Comparison of ENCODE assay signal across 13 mouse cellular contexts in the genomic region with DNA sequence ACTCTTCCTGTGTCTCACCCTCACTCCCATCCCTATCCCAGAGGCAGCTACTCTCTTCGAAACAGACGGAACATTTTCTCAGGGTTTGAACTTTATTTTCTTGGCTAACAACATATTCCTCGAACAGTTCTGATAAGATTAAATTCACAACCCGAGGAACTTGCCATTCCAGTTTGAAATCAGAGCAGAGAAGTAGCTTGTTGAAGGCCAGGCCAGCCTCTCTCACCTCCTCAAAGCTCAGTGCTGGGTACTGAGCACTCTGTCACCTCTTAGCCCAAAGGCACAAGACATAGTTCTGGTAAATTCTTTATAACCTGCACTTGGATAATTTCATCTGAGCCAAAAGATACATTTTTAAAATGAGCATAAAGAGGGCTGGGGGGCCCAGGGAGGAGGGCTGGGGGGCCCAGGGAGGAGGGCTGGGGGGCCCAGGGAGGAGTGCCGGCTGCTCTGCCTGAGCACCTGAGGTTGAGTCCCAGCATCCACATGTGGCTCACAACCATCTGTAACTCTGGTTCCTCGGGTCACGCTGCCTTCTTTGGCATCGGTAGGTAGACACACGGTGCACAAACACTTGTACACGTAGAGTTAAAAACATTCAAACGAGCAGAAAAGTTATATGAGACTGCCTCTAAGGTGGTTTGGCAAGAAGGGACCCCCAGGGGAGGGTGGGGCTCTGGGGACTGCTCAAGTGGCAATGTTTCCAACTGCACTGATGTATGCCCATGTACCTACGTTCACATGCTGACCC.
DNase-seq lines count a peak whose midpoint lies in the region; ATAC-seq lines count a peak whose summit lies in the region.
"Had no signal": no experiment of that assay in that cellular context is flagged by ENCODE, and none has a peak within 500 bp of the region (broad histone marks: within the 10 kb centered on the region; RNA-seq: fewer than 3 reads in every experiment).

No protein-coding gene starts in this region.

- H3K36me3 ChIP-seq in heart, embryonic 15.5 days: no peaks in the 10 kb centered on the region
- no peaks in the 10 kb centered on the region for H3K36me3 ChIP-seq in lung, embryonic 16.5 days (ENCODE audit: control insufficient read depth, insufficient read depth, low read length)
- H3K36me3 ChIP-seq: hindbrain, embryonic 12.5 days; limb, embryonic 13.5 days had no signal

- no peaks in the 10 kb centered on the region for H3K9me3 ChIP-seq in heart, embryonic 15.5 days (replicated peaks)
- H3K9me3 ChIP-seq in lung, embryonic 16.5 days (ENCODE audit: control insufficient read depth, low read length): no peaks in the 10 kb centered on the region
- H3K9me3 ChIP-seq: hindbrain, embryonic 12.5 days; limb, embryonic 13.5 days had no signal

- no peaks in the 10 kb centered on the region for H3K27me3 ChIP-seq in heart, embryonic 15.5 days
- H3K27me3 ChIP-seq in lung, embryonic 16.5 days (ENCODE audit: control insufficient read depth, insufficient read depth, low read depth, low read length): no peaks in the 10 kb centered on the region
- H3K27me3 ChIP-seq: hindbrain, embryonic 12.5 days; limb, embryonic 13.5 days had no signal

- H3K4me1 ChIP-seq in heart, embryonic 15.5 days (replicated peaks): peaks cover 30% of the 10 kb centered on the region
- peaks cover 18% of the 10 kb centered on the region for H3K4me1 ChIP-seq in lung, embryonic 16.5 days (replicated peaks; ENCODE audit: control insufficient read depth, insufficient read depth, low read length)

- H3K9ac ChIP-seq in heart, embryonic 15.5 days: no peak overlapping the region
- no peak overlapping the region for H3K9ac ChIP-seq in lung, embryonic 16.5 days (ENCODE audit: low read length)
- H3K9ac ChIP-seq: hindbrain, embryonic 12.5 days; limb, embryonic 13.5 days had no signal

- no peak overlapping the region for H3K4me3 ChIP-seq in heart, embryonic 15.5 days
- H3K4me3 ChIP-seq in lung, embryonic 16.5 days (ENCODE audit: low read length): no peak overlapping the region
- H3K4me3 ChIP-seq: hindbrain, embryonic 12.5 days; limb, embryonic 13.5 days had no signal

- 66% methylated on average over 12 of the region's 12 CpGs for WGBS in heart, embryonic 15.5 days
- WGBS in lung, embryonic 16.5 days: 33% methylated on average over 12 of the region's 12 CpGs

- ATAC-seq in heart, embryonic 15.5 days (replicated peaks; ENCODE audit: insufficient number of reproducible peaks, insufficient read depth, low FRiP score, low read depth): no peak
- peak; percentile 75 for ATAC-seq in lung, embryonic 16.5 days (ENCODE audit: low read depth)
- no peak for ATAC-seq in inflammation-experienced regulatory T-cells, adult 6 months

- no peak overlapping the region for H3K27ac ChIP-seq in heart, embryonic 15.5 days
- H3K27ac ChIP-seq in lung, embryonic 16.5 days (ENCODE audit: low read length): peak overlapping the region; percentile 84
- H3K27ac ChIP-seq: limb, embryonic 13.5 days had no signal

- H3K4me2 ChIP-seq in heart, embryonic 15.5 days: 0 out of 2 replicates have a peak overlapping the region, but pooled peaks have one; percentile 15
- no peak overlapping the region for H3K4me2 ChIP-seq in lung, embryonic 16.5 days (ENCODE audit: low read depth, low read length)
- H3K4me2 ChIP-seq: hindbrain, embryonic 12.5 days; limb, embryonic 13.5 days had no signal

- no peak for DNase-seq in heart, adult 11 months
- DNase-seq in lung, postnatal 4 days: no peak
- DNase-seq in lung, postnatal 25 days (ENCODE audit: low spot score): peak; percentile 63
- DNase-seq in thymus, postnatal 36 days: peak; percentile 40 to 49
- DNase-seq in cerebellum, postnatal 4 days (ENCODE audit: low spot score in 2 of 2): no peak
- DNase-seq: adrenal gland, postnatal 25 days; cerebellum, postnatal 25 days; kidney, adult 9 months had no signal

Comparison
In these comparisons a context has a peak if more than half of its experiments do, and no peak if none do; other contexts are left out.
1. DNase-seq: peak in lung, postnatal 25 days (single experiment) and thymus, postnatal 36 days (2 of 2); none in heart, adult 11 months (single experiment), lung, postnatal 4 days (0 of 2) and cerebellum, postnatal 4 days (0 of 2).